Comparison of ENCODE assay signal across 10 mouse cellular contexts in the genomic region with DNA sequence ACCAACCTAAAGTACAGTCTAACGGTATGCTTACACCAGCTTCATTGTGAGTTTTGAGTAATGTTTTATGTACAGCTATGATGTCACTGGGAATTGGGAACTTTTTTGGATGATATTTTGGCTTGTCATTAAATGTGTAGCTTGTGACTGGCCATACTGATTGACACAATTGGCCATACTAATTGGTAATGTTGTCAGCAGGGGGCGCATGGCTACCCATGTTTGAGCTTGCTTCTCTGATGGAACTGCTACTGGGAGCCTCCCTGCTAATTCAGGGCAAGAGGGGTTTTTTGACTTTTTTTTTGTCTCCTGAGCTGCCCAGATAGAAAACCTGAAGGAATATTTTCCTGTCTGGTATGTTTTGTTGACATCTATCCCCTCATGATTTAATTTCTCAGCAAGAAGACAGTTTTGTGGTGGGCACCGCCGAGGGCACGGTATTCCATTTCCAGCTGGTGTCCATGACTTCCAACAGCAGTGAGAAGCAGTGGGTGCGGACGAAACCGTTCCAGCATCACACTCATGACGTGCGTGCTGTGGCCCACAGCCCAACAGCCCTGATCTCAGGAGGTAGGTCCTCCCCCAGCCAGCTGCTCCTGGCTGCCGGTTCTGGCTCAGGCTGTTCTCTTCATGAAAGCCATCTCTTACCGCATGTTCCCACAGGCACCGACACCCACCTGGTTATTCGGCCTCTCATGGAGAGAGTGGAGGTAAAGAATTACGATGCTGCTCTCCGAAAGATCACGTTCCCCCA. TPM values are rescaled to one million over a fixed set of nuclear protein-coding genes. Genes with fewer than 3 reads are reported as not detected.
DNase-seq lines count a peak whose midpoint lies in the region; ATAC-seq and TF ChIP-seq lines count a peak whose summit lies in the region.
"Had no signal": no experiment of that assay in that cellular context is flagged by ENCODE, and none has a peak within 500 bp of the region (broad histone marks: within the 10 kb centered on the region; RNA-seq: fewer than 3 reads in every experiment).

No protein-coding gene starts in this region.

- H3K27ac ChIP-seq in cerebellum, adult 2 months (ENCODE audit: insufficient read depth, low read length): no peak overlapping the region
- H3K27ac ChIP-seq in midbrain, postnatal 0 days (ENCODE audit: low read depth, low read length): no peak overlapping the region
- no peak overlapping the region for H3K27ac ChIP-seq in midbrain, embryonic 16.5 days (ENCODE audit: low read length)
- H3K27ac ChIP-seq in embryonic facial prominence, embryonic 10.5 days (replicated peaks): no peak overlapping the region
- H3K27ac ChIP-seq: embryonic facial prominence, embryonic 13.5 days; macrophage had no signal

- peaks cover 44% of the 10 kb centered on the region for H3K36me3 ChIP-seq in midbrain, postnatal 0 days (ENCODE audit: insufficient read depth, low read length)
- H3K36me3 ChIP-seq in midbrain, embryonic 16.5 days (ENCODE audit: control insufficient read depth, insufficient read depth, low read length): peaks cover 28% of the 10 kb centered on the region
- H3K36me3 ChIP-seq in embryonic facial prominence, embryonic 10.5 days (replicated peaks): peaks cover 93% of the 10 kb centered on the region

- intact Hi-C loops in heart, postnatal 14 days (cut with DNase I): no loop called here
- intact Hi-C loops in left cerebral cortex, postnatal 14 days (cut with DNase I): no loop called here

- no peak overlapping the region for H3K4me2 ChIP-seq in midbrain, postnatal 0 days (ENCODE audit: low read depth, low read length, poor library complexity, severe bottlenecking)
- H3K4me2 ChIP-seq in midbrain, embryonic 16.5 days (ENCODE audit: low read length): no peak overlapping the region
- H3K4me2 ChIP-seq: embryonic facial prominence, embryonic 13.5 days had no signal

- H3K4me1 ChIP-seq in cerebellum, adult 2 months (ENCODE audit: control insufficient read depth, insufficient read depth, low read length): no peaks in the 10 kb centered on the region
- no peaks in the 10 kb centered on the region for H3K4me1 ChIP-seq in midbrain, postnatal 0 days (ENCODE audit: insufficient read depth, low read length)
- H3K4me1 ChIP-seq in midbrain, embryonic 16.5 days (ENCODE audit: control insufficient read depth, insufficient read depth, low read length): no peaks in the 10 kb centered on the region
- no peaks in the 10 kb centered on the region for H3K4me1 ChIP-seq in embryonic facial prominence, embryonic 10.5 days
- H3K4me1 ChIP-seq: embryonic facial prominence, embryonic 13.5 days had no signal

- DNase-seq in cerebellum, adult 2 months: peak in 1 of 2 experiments; percentile 41
- DNase-seq in midbrain, postnatal 0 days (ENCODE audit: low spot score): peak; percentile 59
- DNase-seq in embryonic facial prominence, embryonic 10.5 days (ENCODE audit: low spot score): peak; percentile 56
- peak; percentile 76 to 83 for DNase-seq in heart, postnatal 14 days
- DNase-seq in left cerebral cortex, postnatal 14 days (ENCODE audit: low spot score in 2 of 2): peak; percentile 62 to 67
- peak; percentile 93 for DNase-seq in right cerebral cortex, adult 18-20 months

- H3K9ac ChIP-seq in midbrain, postnatal 0 days (replicated peaks; ENCODE audit: low read length, poor library complexity, severe bottlenecking): no peak overlapping the region
- no peak overlapping the region for H3K9ac ChIP-seq in midbrain, embryonic 16.5 days (ENCODE audit: low read depth, low read length)
- H3K9ac ChIP-seq: embryonic facial prominence, embryonic 13.5 days had no signal

- no peaks in the 10 kb centered on the region for H3K9me3 ChIP-seq in midbrain, postnatal 0 days (ENCODE audit: low read length)
- H3K9me3 ChIP-seq in midbrain, embryonic 16.5 days (replicated peaks; ENCODE audit: control insufficient read depth, low read length, poor library complexity, severe bottlenecking): no peaks in the 10 kb centered on the region
- no peaks in the 10 kb centered on the region for H3K9me3 ChIP-seq in embryonic facial prominence, embryonic 10.5 days
- H3K9me3 ChIP-seq: embryonic facial prominence, embryonic 13.5 days had no signal

- no peaks in the 10 kb centered on the region for H3K27me3 ChIP-seq in cerebellum, adult 2 months (ENCODE audit: control insufficient read depth, insufficient read depth, low read length)
- no peaks in the 10 kb centered on the region for H3K27me3 ChIP-seq in midbrain, postnatal 0 days (ENCODE audit: insufficient read depth, low read length)
- H3K27me3 ChIP-seq in midbrain, embryonic 16.5 days (ENCODE audit: control insufficient read depth, insufficient read depth, low read depth, low read length): no peaks in the 10 kb centered on the region
- H3K27me3 ChIP-seq in embryonic facial prominence, embryonic 10.5 days (replicated peaks; ENCODE audit: low read depth, poor library complexity, severe bottlenecking): no peaks in the 10 kb centered on the region
- H3K27me3 ChIP-seq: embryonic facial prominence, embryonic 13.5 days had no signal

- no peak overlapping the region for H3K4me3 ChIP-seq in cerebellum, adult 2 months (replicated peaks; ENCODE audit: insufficient read depth, low read depth, low read length)
- no peak overlapping the region for H3K4me3 ChIP-seq in midbrain, postnatal 0 days (ENCODE audit: low read depth, low read length)
- H3K4me3 ChIP-seq in midbrain, embryonic 16.5 days (ENCODE audit: low read depth, low read length): no peak overlapping the region
- no peak overlapping the region for H3K4me3 ChIP-seq in embryonic facial prominence, embryonic 10.5 days
- H3K4me3 ChIP-seq: embryonic facial prominence, embryonic 13.5 days had no signal

- 58% methylated on average over 17 of the region's 17 CpGs for WGBS in cerebellum, adult 2 months
- WGBS in midbrain, postnatal 0 days: 93% methylated on average over 17 of the region's 17 CpGs
- WGBS in midbrain, embryonic 16.5 days: 95% methylated on average over 17 of the region's 17 CpGs
- WGBS in embryonic facial prominence, embryonic 10.5 days: 95% methylated on average over 17 of the region's 17 CpGs

- no peak for TF ChIP-seq POLR2A in cerebellum, adult 2 months (IDR thresholded peaks at IDR 0.05; ENCODE audit: borderline replicate concordance, insufficient read depth, low read length)

- no peak for ATAC-seq in cerebellum, adult (ENCODE audit: insufficient number of reproducible peaks, low FRiP score, low TSS enrichment)
- no peak for ATAC-seq in midbrain, postnatal 0 days (ENCODE audit: low FRiP score)
- no peak for ATAC-seq in midbrain, embryonic 16.5 days

- peak; percentile 42 for TF ChIP-seq CTCF in cerebellum, adult 2 months (IDR thresholded peaks at IDR 0.05; ENCODE audit: borderline replicate concordance, insufficient read depth, low read depth, low read length)
- peak; percentile 65 for TF ChIP-seq CTCF in midbrain, postnatal 0 days (IDR thresholded peaks at IDR 0.05)

RNA-seq across cellular contexts. Expression of a gene that starts 12.5 kb away (rescaled TPM):
- polyA plus RNA-seq in cerebellum, adult 2 months (2012; rRNA removed): 24.7 and 26.3 TPM in 2 replicates
- 23.5 and 23.7 TPM in 2 replicates for total RNA-seq in midbrain, postnatal 0 days (2014; rRNA removed)
- 27.4 and 28.0 TPM in 2 replicates for polyA plus RNA-seq in midbrain, postnatal 0 days (2015; fragmentation: Nextera tagmentation; extraction: Ambion mirVana)
- 42.3 and 46.2 TPM in 2 replicates for polyA plus RNA-seq in midbrain, embryonic 16.5 days (2015; fragmentation: Nextera tagmentation; extraction: Ambion mirVana)
- 100 and 103 TPM in 2 replicates for polyA plus RNA-seq in embryonic facial prominence, embryonic 10.5 days (2016; fragmentation: Nextera tagmentation; extraction: Ambion mirVana)
- 10 to 100 TPM; 19.2 to 23.0 TPM for total RNA-seq in heart, postnatal 14 days (2021)
- total RNA-seq in left cerebral cortex, postnatal 14 days (2021): 10 to 100 TPM; 29.5 to 31.4 TPM

RNA-seq across cellular contexts. Expression of a gene that starts 29.6 kb away (rescaled TPM):
- 5.5 and 5.8 TPM in 2 replicates for polyA plus RNA-seq in cerebellum, adult 2 months (2012; rRNA removed)
- 7.1 and 7.9 TPM in 2 replicates for total RNA-seq in midbrain, postnatal 0 days (2014; rRNA removed)
- 3.2 and 3.3 TPM in 2 replicates for polyA plus RNA-seq in midbrain, postnatal 0 days (2015; fragmentation: Nextera tagmentation; extraction: Ambion mirVana)
- polyA plus RNA-seq in midbrain, embryonic 16.5 days (2015; fragmentation: Nextera tagmentation; extraction: Ambion mirVana): 4.3 and 4.6 TPM in 2 replicates
- polyA plus RNA-seq in embryonic facial prominence, embryonic 10.5 days (2016; fragmentation: Nextera tagmentation; extraction: Ambion mirVana): 11.6 and 12.3 TPM in 2 replicates
- total RNA-seq in heart, postnatal 14 days (2021): 10 to 100 TPM; 19.9 to 21.0 TPM
- 10 to 100 TPM in 1 of 2 experiments, 1 to 10 TPM in 1; 8.1 to 10.7 TPM for total RNA-seq in left cerebral cortex, postnatal 14 days (2021)

RNA-seq across cellular contexts. Expression of a gene that starts 35.9 kb away (rescaled TPM):
- polyA plus RNA-seq in cerebellum, adult 2 months (2012; rRNA removed): 1.5 and 1.7 TPM in 2 replicates
- total RNA-seq in midbrain, postnatal 0 days (2014; rRNA removed): 16.6 and 20.2 TPM in 2 replicates
- polyA plus RNA-seq in midbrain, postnatal 0 days (2015; fragmentation: Nextera tagmentation; extraction: Ambion mirVana): 0.42 and 0.89 TPM in 2 replicates
- polyA plus RNA-seq in midbrain, embryonic 16.5 days (2015; fragmentation: Nextera tagmentation; extraction: Ambion mirVana): 1.2 and 1.5 TPM in 2 replicates
- 0.05 and 0.17 TPM in 2 replicates for polyA plus RNA-seq in embryonic facial prominence, embryonic 10.5 days (2016; fragmentation: Nextera tagmentation; extraction: Ambion mirVana)
- total RNA-seq in heart, postnatal 14 days (2021): 1 to 10 TPM; 1.2 to 1.9 TPM
- total RNA-seq in left cerebral cortex, postnatal 14 days (2021): 1 to 10 TPM; 3.0 to 4.1 TPM
